Mouse (Mus musculus) testis, adult 2 months (tissue): ENCODE results near the gene Nbas.

ENCODE experiments used
- CTCF ChIP-seq: fragments of 200-500 bp; IDR thresholded peaks from 2 replicates; pipeline ENCODE4 v1.5.1; 2012; ENCODE audit warnings: low read depth, mild to moderate bottlenecking, inconsistent platforms, low read length, moderate library complexity; ENCODE audit not compliant: control insufficient read depth, insufficient read depth, insufficient replicate concordance
- POLR2A ChIP-seq: fragments of 200-500 bp; IDR thresholded peaks from 2 replicates; pipeline ENCODE4 v1.6.1; 2012; ENCODE audit warnings: low read depth, mild to moderate bottlenecking, inconsistent platforms, low read length, moderate library complexity; ENCODE audit not compliant: control insufficient read depth

DNA sequence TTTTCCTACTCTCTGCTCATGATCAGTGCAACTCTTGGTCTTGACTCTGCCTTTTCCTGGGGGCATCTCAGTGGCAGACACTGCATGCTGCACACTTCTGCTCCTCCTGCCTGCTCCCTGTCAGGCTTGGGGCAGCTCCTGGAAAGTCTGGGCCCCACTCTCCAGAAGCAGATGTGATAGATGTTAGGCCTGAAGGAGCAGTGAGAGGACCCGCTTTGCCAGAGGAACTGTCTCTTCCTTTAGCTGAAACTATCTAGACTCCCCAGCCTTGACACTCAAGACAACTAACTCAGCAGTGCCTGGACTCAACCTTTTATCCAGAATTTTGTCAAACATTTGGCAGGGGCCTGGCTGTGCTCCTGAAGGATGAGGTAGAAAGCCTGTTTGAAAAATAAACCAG lies 311.9 kb downstream of the Nbas start:
- TF ChIP-seq CTCF, result no peak
- no peak for TF ChIP-seq POLR2A
